Mouse (Mus musculus) lung, adult 2 months (tissue): ENCODE measurements around the gene Adamtsl2.

Experiments used
- CTCF ChIP-seq: fragments of 200-500 bp; IDR thresholded peaks from 2 replicates; pipeline ENCODE4 v1.5.1; 2011; ENCODE audit warnings: mild to moderate bottlenecking, low read length, control low read depth; ENCODE audit not compliant: insufficient read depth
- POLR2A ChIP-seq: fragments of 200-500 bp; IDR thresholded peaks from 2 replicates; pipeline ENCODE4 v1.6.1; 2011; ENCODE audit warnings: low read depth, mild to moderate bottlenecking, control low read depth, low read length, borderline replicate concordance; ENCODE audit errors: extremely low read depth

DNA sequence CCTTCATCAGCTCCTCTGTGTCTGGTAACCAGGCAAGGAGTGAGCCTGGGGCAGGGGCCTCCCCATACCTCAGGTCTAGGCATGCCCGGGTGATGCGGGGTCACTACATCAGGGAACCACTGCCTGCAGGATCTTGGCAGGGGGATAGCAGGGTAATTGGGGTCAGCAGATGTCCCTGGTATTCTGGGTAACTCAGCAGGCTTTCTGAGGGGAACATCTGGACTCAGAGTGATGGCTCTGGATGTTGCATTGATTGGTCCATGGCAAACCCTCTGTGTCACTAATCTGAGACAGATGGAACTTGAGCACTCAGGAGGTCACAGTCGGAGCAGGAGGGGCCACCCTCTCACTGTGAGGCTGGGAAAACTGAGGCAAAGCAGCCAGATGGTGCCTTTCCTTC lies 27.6 kb downstream of the Adamtsl2 start:
- TF ChIP-seq CTCF, result no peak
- TF ChIP-seq POLR2A, result no peak
